Mouse (Mus musculus) CH12.LX (cell line): ENCODE results near the gene Mapk8ip1. TPM values are rescaled to one million over a fixed set of nuclear protein-coding genes. Genes with fewer than 3 reads are reported as not detected.

ENCODE experiments used
- DNase-seq: peaks from one replicate; pipeline ENCODE4 v3.0.0-alpha.2; 2013; ENCODE audit errors: extremely low read depth
- H3K27ac ChIP-seq: 2 replicates; pipeline ENCODE4 v1.5.1; 2012; ENCODE audit warnings: low read depth, mild to moderate bottlenecking, control low read depth, moderate library complexity; ENCODE audit not compliant: insufficient read depth
- H3K27me3 ChIP-seq: replicated peaks from 2 replicates; pipeline ENCODE3; 2012; ENCODE audit warnings: inconsistent platforms
- H3K36me3 ChIP-seq, 2 experiments: replicated peaks in 1 of 2; 2 replicates each; pipeline versions ENCODE3 to v1.6.1; 2012; ENCODE audit warnings: inconsistent platforms in 1 of 2, low read length in 1 of 2, mild to moderate bottlenecking in 1 of 2, mixed read lengths in 1 of 2, moderate library complexity in 1 of 2; ENCODE audit not compliant: control insufficient read depth in 1 of 2, insufficient read depth in 1 of 2
- H3K4me1 ChIP-seq, 2 experiments: 2 replicates each; pipeline ENCODE4 v1.6.1; 2012; ENCODE audit warnings: inconsistent platforms in 1 of 2, moderate library complexity in 1 of 2; ENCODE audit not compliant: insufficient read depth in 2 of 2, control insufficient read depth in 1 of 2
- H3K4me2 ChIP-seq: 2 replicates; pipeline ENCODE4 v1.6.1; 2012; ENCODE audit warnings: low read depth, mild to moderate bottlenecking, control low read depth; ENCODE audit not compliant: poor library complexity, insufficient read depth, severe bottlenecking
- H3K4me3 ChIP-seq, 3 experiments: fragments of 150-350 bp in 1 of 3; sonication (generic) in 1 of 3; replicated peaks in 1 of 3; 2 replicates each; pipeline versions ENCODE3 to v1.5.1; 2011 to 2012; ENCODE audit warnings: low read depth in 2 of 3, low read length in 2 of 3, mild to moderate bottlenecking in 2 of 3, moderate library complexity in 2 of 3, control low read depth in 1 of 3, improper control_type of control experiment in 1 of 3, inconsistent platforms in 1 of 3, mixed read lengths in 1 of 3; ENCODE audit not compliant: poor library complexity in 1 of 3
- H3K79me2 ChIP-seq: replicated peaks from 2 replicates; pipeline ENCODE4 v1.6.1; 2012; ENCODE audit warnings: mild to moderate bottlenecking, moderate library complexity; ENCODE audit not compliant: control insufficient read depth, poor library complexity, insufficient read depth, severe bottlenecking; ENCODE audit errors: extremely low read depth
- H3K9ac ChIP-seq: 2 replicates; pipeline ENCODE4 v1.6.1; 2012; ENCODE audit warnings: low read depth, mild to moderate bottlenecking, control low read depth, moderate library complexity; ENCODE audit not compliant: insufficient read depth
- H3K9me3 ChIP-seq: replicated peaks from 2 replicates; pipeline ENCODE3; 2012; ENCODE audit warnings: low read length, inconsistent platforms, mixed read lengths
- BHLHE40 ChIP-seq: IDR thresholded peaks from 2 replicates; pipeline ENCODE4 v1.6.1; 2011; ENCODE audit warnings: mild to moderate bottlenecking, low read depth, low read length, improper control_type of control experiment
- E2F4 ChIP-seq: IDR thresholded peaks from 2 replicates; pipeline ENCODE4 v1.6.1; 2011; ENCODE audit warnings: low read depth, low read length, improper control_type of control experiment; ENCODE audit not compliant: insufficient replicate concordance
- EP300 ChIP-seq: IDR thresholded peaks from 2 replicates; pipeline ENCODE4 v1.6.1; 2011; ENCODE audit warnings: low read length, improper control_type of control experiment
- ETS1 ChIP-seq: conservative IDR thresholded peaks from 2 replicates; pipeline ENCODE4 v1.6.1; 2012; ENCODE audit warnings: low read depth, mild to moderate bottlenecking, inconsistent platforms, low read length, improper control_type of control experiment, moderate library complexity
- GABPA ChIP-seq: IDR thresholded peaks from 2 replicates; pipeline ENCODE4 v1.6.1; 2012; ENCODE audit warnings: low read depth, low read length, improper control_type of control experiment, inconsistent platforms; ENCODE audit not compliant: insufficient replicate concordance
- IRF4 ChIP-seq: IDR thresholded peaks from 2 replicates; pipeline ENCODE4 v1.6.1; 2014; ENCODE audit warnings: low read depth, mild to moderate bottlenecking, inconsistent platforms, low read length, improper control_type of control experiment
- JUN ChIP-seq: IDR thresholded peaks from 2 replicates; pipeline ENCODE4 v1.6.1; 2011; ENCODE audit warnings: low read depth, mild to moderate bottlenecking, low read length, improper control_type of control experiment, moderate library complexity; ENCODE audit not compliant: insufficient read depth
- MAFK ChIP-seq: IDR thresholded peaks from 2 replicates; pipeline ENCODE4 v1.6.1; 2011; ENCODE audit warnings: low read length, improper control_type of control experiment; ENCODE audit not compliant: insufficient replicate concordance
- MAX ChIP-seq: IDR thresholded peaks from 2 replicates; pipeline ENCODE4 v1.6.1; 2011; ENCODE audit warnings: low read length, improper control_type of control experiment
- MEF2A ChIP-seq: IDR thresholded peaks from 2 replicates; pipeline ENCODE4 v1.6.1; 2014; ENCODE audit warnings: low read depth, mild to moderate bottlenecking, inconsistent platforms, low read length, improper control_type of control experiment, borderline replicate concordance
- MXI1 ChIP-seq: IDR thresholded peaks from 2 replicates; pipeline ENCODE4 v1.6.1; 2011; ENCODE audit warnings: mild to moderate bottlenecking, low read depth, low read length, improper control_type of control experiment
- MYC ChIP-seq: IDR thresholded peaks from 2 replicates; pipeline ENCODE4 v1.6.1; 2011; ENCODE audit warnings: low read depth, mild to moderate bottlenecking, improper control_type of control experiment, low read length
- POLR2AphosphoS2 ChIP-seq: IDR thresholded peaks from 2 replicates; pipeline ENCODE4 v1.6.1; 2011; ENCODE audit warnings: low read depth, low read length, improper control_type of control experiment
- RAD21 ChIP-seq: IDR thresholded peaks from 2 replicates; pipeline ENCODE4 v1.6.1; 2011; ENCODE audit warnings: low read depth, mild to moderate bottlenecking, low read length, improper control_type of control experiment, moderate library complexity
- SIN3A ChIP-seq: IDR thresholded peaks from 2 replicates; pipeline ENCODE4 v1.6.1; 2012; ENCODE audit warnings: low read length, improper control_type of control experiment, inconsistent platforms
- SMC3 ChIP-seq: IDR thresholded peaks from 2 replicates; pipeline ENCODE4 v1.6.1; 2011; ENCODE audit warnings: low read depth, low read length, improper control_type of control experiment
- USF1 ChIP-seq: IDR thresholded peaks from 2 replicates; pipeline ENCODE4 v1.6.1; 2014; ENCODE audit warnings: low read depth, mild to moderate bottlenecking, inconsistent platforms, low read length, improper control_type of control experiment
- ZC3H11A ChIP-seq: IDR thresholded peaks from 2 replicates; pipeline ENCODE4 v1.6.1; 2012; ENCODE audit warnings: low read depth, mild to moderate bottlenecking, inconsistent platforms, low read length, improper control_type of control experiment
- ZKSCAN1 ChIP-seq: IDR thresholded peaks from 2 replicates; pipeline ENCODE4 v1.6.1; 2012; ENCODE audit warnings: low read depth, inconsistent platforms, low read length, improper control_type of control experiment, borderline replicate concordance
- ZMIZ1 ChIP-seq: IDR thresholded peaks from 2 replicates; pipeline ENCODE4 v1.6.1; 2012; ENCODE audit warnings: low read depth, mild to moderate bottlenecking, inconsistent platforms, low read length, improper control_type of control experiment
- ZNF384 ChIP-seq: IDR thresholded peaks from 2 replicates; pipeline ENCODE4 v1.6.1; 2012; ENCODE audit warnings: low read depth, low read length, improper control_type of control experiment, inconsistent platforms
- dilution Hi-C: fragments of 300-500 bp; cut with MboI; formaldehyde crosslinking; loops from 2 replicates; pipeline ENCODE4 v1.14.3; 2020; ENCODE audit warnings: low sequenced_read_pairs; ENCODE audit not compliant: extremely low pct_unique_long_range_greater_than_20kb, extremely low pct_ligation_motif_present
- in situ Hi-C: fragments of 300-500 bp; cut with MboI; formaldehyde crosslinking; loops from 3 replicates; pipeline ENCODE4 v1.14.3; 2019; ENCODE audit warnings: low sequenced_read_pairs, low pct_ligation_motif_present, low pct_unique_long_range_greater_than_20kb, mixed read lengths
- polyA plus RNA-seq: library from polyadenylated mRNA; unstranded; fragments of >175 nt; gene quantifications from 2 replicates; pipeline ENCODE4 v1.2.1, GENCODE M21; 2012; ENCODE audit warnings: low read depth; ENCODE audit not compliant: insufficient read length
- total RNA-seq, 2 experiments: library from RNA; depleted of rRNA; stranded (reverse); fragments of 300-350 nt in 1 of 2; fragments of >200 nt in 1 of 2; gene quantifications; 2 replicates each; pipeline ENCODE4 v1.2.3; 2012 to 2014

Mapk8ip1 gene
- total and polyA plus RNA-seq, 3 experiments = 5.4 to 13.0 (median 5.5) TPM

- TF ChIP-seq E2F4 = peak; percentile 83; the same call in 1 of the 2 replicates
- no peak for TF ChIP-seq SIN3A
- TF ChIP-seq RAD21 = peak; percentile 91
- no peak for TF ChIP-seq ETS1
- TF ChIP-seq MEF2A = no peak
- peak; percentile 65; the same call in 1 of the 2 replicates for TF ChIP-seq MYC
- no peak for TF ChIP-seq ZMIZ1
- TF ChIP-seq IRF4 = no peak
These were observed 36.8 kb upstream of the Mapk8ip1 start (continued) for GRCm38 (mm10) chr2:92437875-92438274.

DNA sequence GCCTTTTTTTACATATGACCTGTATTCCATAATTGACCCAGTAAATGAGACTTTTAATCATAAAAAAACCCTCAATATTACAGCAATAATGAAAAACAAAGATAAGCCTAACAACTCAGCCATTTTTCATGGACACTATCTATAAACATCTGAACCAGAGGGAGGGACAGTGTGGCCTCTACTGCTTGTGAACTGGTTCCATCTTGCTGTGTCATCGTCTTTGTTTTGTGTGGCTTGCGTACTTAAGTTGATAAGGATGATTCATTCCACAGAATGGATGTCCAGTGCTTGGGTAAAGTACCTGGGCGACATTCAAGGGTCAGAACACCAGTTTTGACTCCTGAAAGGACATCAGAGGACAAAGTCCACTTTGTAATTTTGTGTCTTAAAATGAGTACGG lies 36.3 kb upstream of the Mapk8ip1 start:
- Histone ChIP-seq H3K27me3 (peaks cover 20% of the 10 kb centered on the region), H3K4me1 (peaks cover 2 to 15% of the 10 kb centered on the region in 2 experiments; a peak in 2 of 4 replicates), H3K36me3 (no peaks in the 10 kb centered on the region), H3K9me3 (peaks cover 6% of the 10 kb centered on the region), H3K4me2 (peak overlapping the region; percentile 33; the same call in 1 of the 2 replicates), H3K9ac (no peak overlapping the region), H3K79me2 (peaks cover 7% of the 10 kb centered on the region), H3K4me3 (no peak overlapping the region), H3K27ac (no peak overlapping the region)
- DNase-seq = no peak
- in situ Hi-C loops (no loop called here), dilution Hi-C loops (no loop called here)
- no peak for TF ChIP-seq MAX
- TF ChIP-seq EP300 = no peak
- no peak for TF ChIP-seq RAD21
- TF ChIP-seq ETS1 = no peak
- TF ChIP-seq ZC3H11A = no peak
- TF ChIP-seq BHLHE40 = no peak
- TF ChIP-seq GABPA = no peak
- no peak for TF ChIP-seq JUN
- TF ChIP-seq MXI1 = no peak
- no peak for TF ChIP-seq ZKSCAN1
- TF ChIP-seq USF1 = no peak
- TF ChIP-seq MAFK = no peak
- no peak for TF ChIP-seq POLR2AphosphoS2
- no peak for TF ChIP-seq ZNF384
- TF ChIP-seq SIN3A = no peak
- no peak for TF ChIP-seq SMC3
- no peak for TF ChIP-seq MYC
